Mouse (Mus musculus): ENCODE measurements around the gene Kcnab2. TPM values are rescaled to one million over a fixed set of nuclear protein-coding genes. Genes with fewer than 3 reads are reported as not detected.

Kcnab2 gene
- total and polyA plus RNA-seq, 3 experiments: 35.3 to 95.8 (median 58.3) TPM

GRCm38 (mm10) chr4:152441536-152441935 is 36.1 kb downstream of the Kcnab2 start:
- Histone ChIP-seq H3K9me3 (replicated peaks; ENCODE audit: low read length) (no peaks in the 10 kb centered on the region), H3K4me2 (ENCODE audit: insufficient read depth, low read depth, poor library complexity, severe bottlenecking) (no peak overlapping the region), H3K9ac (ENCODE audit: insufficient read depth, low read depth) (no peak overlapping the region), H3K27ac (ENCODE audit: insufficient read depth, low read depth) (no peak overlapping the region), H3K27me3 (replicated peaks) (no peaks in the 10 kb centered on the region), H3K79me2 (replicated peaks; ENCODE audit: control insufficient read depth, extremely low read depth, insufficient read depth, poor library complexity, severe bottlenecking) (peaks cover 9% of the 10 kb centered on the region; the same call in 1 of the 2 replicates), H3K4me3 (replicated peaks in 1 of 3; ENCODE audit: low read depth in 2 of 3, low read length in 2 of 3, poor library complexity in 1 of 3) (no peak overlapping the region), H3K4me1 (ENCODE audit: control insufficient read depth in 1 of 2, insufficient read depth in 2 of 2) (peaks cover 12 to 37% of the 10 kb centered on the region in 2 experiments), H3K36me3 (replicated peaks in 1 of 2; ENCODE audit: control insufficient read depth in 1 of 2, insufficient read depth in 1 of 2, low read length in 1 of 2) (peaks cover 38 to 84% of the 10 kb centered on the region in 2 experiments)
- in situ Hi-C loops (cut with MboI; ENCODE audit: low pct_ligation_motif_present, low pct_unique_long_range_greater_than_20kb, low sequenced_read_pairs): no loop called here
- dilution Hi-C loops (cut with MboI; ENCODE audit: extremely low pct_ligation_motif_present, extremely low pct_unique_long_range_greater_than_20kb, low sequenced_read_pairs): no loop called here
- no peak for TF ChIP-seq E2F4 (IDR thresholded peaks at IDR 0.05; ENCODE audit: insufficient replicate concordance, low read depth, low read length)
- TF ChIP-seq POLR2AphosphoS2 (IDR thresholded peaks at IDR 0.05; ENCODE audit: low read depth, low read length): no peak
- no peak for TF ChIP-seq POLR2A (IDR thresholded peaks at IDR 0.05; ENCODE audit: low read depth, low read length)
- TF ChIP-seq RCOR1 (conservative IDR thresholded peaks at IDR 0.05; ENCODE audit: low read depth, low read length): no peak
- no peak for TF ChIP-seq SMC3 (IDR thresholded peaks at IDR 0.05; ENCODE audit: low read depth, low read length)
- TF ChIP-seq ZKSCAN1 (IDR thresholded peaks at IDR 0.05; ENCODE audit: borderline replicate concordance, low read depth, low read length): no peak
- TF ChIP-seq ZC3H11A (IDR thresholded peaks at IDR 0.05; ENCODE audit: low read depth, low read length): no peak
- TF ChIP-seq MAZ (IDR thresholded peaks at IDR 0.05; ENCODE audit: low read depth, low read length): no peak
- DNase-seq (ENCODE audit: extremely low read depth): no peak

GRCm38 (mm10) chr4:152440882-152441281 is 36.8 kb downstream of the Kcnab2 start:
- TF ChIP-seq ZC3H11A (IDR thresholded peaks at IDR 0.05; ENCODE audit: low read depth, low read length): no peak
- peak in 1 of 2 experiments; percentile 21; a peak in 2 of 4 replicates for TF ChIP-seq CTCF (conservative IDR thresholded peaks at IDR 0.05 in 1 of 2, IDR thresholded peaks at IDR 0.05 in 1 of 2; ENCODE audit: low read depth in 2 of 2, low read length in 2 of 2)
- TF ChIP-seq MAX (IDR thresholded peaks at IDR 0.05; ENCODE audit: low read length): no peak
- TF ChIP-seq MAFK (IDR thresholded peaks at IDR 0.05; ENCODE audit: insufficient replicate concordance, low read length): no peak
- no peak overlapping the region for H3K27ac ChIP-seq (ENCODE audit: insufficient read depth, low read depth)
- H3K4me1 ChIP-seq (ENCODE audit: control insufficient read depth in 1 of 2, insufficient read depth in 2 of 2): peaks cover 11 to 39% of the 10 kb centered on the region in 2 experiments
- H3K79me2 ChIP-seq (replicated peaks; ENCODE audit: control insufficient read depth, extremely low read depth, insufficient read depth, poor library complexity, severe bottlenecking): peaks cover 9% of the 10 kb centered on the region; the same call in 1 of the 2 replicates
- no peak overlapping the region for H3K4me2 ChIP-seq (ENCODE audit: insufficient read depth, low read depth, poor library complexity, severe bottlenecking)
- in situ Hi-C loops (cut with MboI; ENCODE audit: low pct_ligation_motif_present, low pct_unique_long_range_greater_than_20kb, low sequenced_read_pairs) (no loop called here), dilution Hi-C loops (cut with MboI; ENCODE audit: extremely low pct_ligation_motif_present, extremely low pct_unique_long_range_greater_than_20kb, low sequenced_read_pairs) (no loop called here)
- no peak overlapping the region for H3K9ac ChIP-seq (ENCODE audit: insufficient read depth, low read depth)
- H3K9me3 ChIP-seq (replicated peaks; ENCODE audit: low read length): no peaks in the 10 kb centered on the region
- H3K27me3 ChIP-seq (replicated peaks): no peaks in the 10 kb centered on the region
- H3K36me3 ChIP-seq (replicated peaks in 1 of 2; ENCODE audit: control insufficient read depth in 1 of 2, insufficient read depth in 1 of 2, low read length in 1 of 2): peaks cover 38 to 90% of the 10 kb centered on the region in 2 experiments
- DNase-seq (ENCODE audit: extremely low read depth): no peak
- H3K4me3 ChIP-seq (replicated peaks in 1 of 3; ENCODE audit: low read depth in 2 of 3, low read length in 2 of 3, poor library complexity in 1 of 3): no peak overlapping the region

- Histone ChIP-seq H3K27ac (ENCODE audit: insufficient read depth, low read depth) (no peak overlapping the region), H3K9me3 (replicated peaks; ENCODE audit: low read length) (no peaks in the 10 kb centered on the region), H3K79me2 (replicated peaks; ENCODE audit: control insufficient read depth, extremely low read depth, insufficient read depth, poor library complexity, severe bottlenecking) (no peaks in the 10 kb centered on the region), H3K4me1 (ENCODE audit: control insufficient read depth in 1 of 2, insufficient read depth in 2 of 2) (peaks cover 0 to 22% of the 10 kb centered on the region in 2 experiments; a peak in 2 of 4 replicates), H3K36me3 (replicated peaks in 1 of 2; ENCODE audit: control insufficient read depth in 1 of 2, insufficient read depth in 1 of 2, low read length in 1 of 2) (peaks cover 52 to 97% of the 10 kb centered on the region in 2 experiments), H3K4me3 (replicated peaks in 1 of 3; ENCODE audit: low read depth in 2 of 3, low read length in 2 of 3, poor library complexity in 1 of 3) (no peak overlapping the region), H3K9ac (ENCODE audit: insufficient read depth, low read depth) (no peak overlapping the region), H3K4me2 (ENCODE audit: insufficient read depth, low read depth, poor library complexity, severe bottlenecking) (no peak overlapping the region), H3K27me3 (replicated peaks) (no peaks in the 10 kb centered on the region)
- dilution Hi-C loops (cut with MboI; ENCODE audit: extremely low pct_ligation_motif_present, extremely low pct_unique_long_range_greater_than_20kb, low sequenced_read_pairs) (no loop called here), in situ Hi-C loops (cut with MboI; ENCODE audit: low pct_ligation_motif_present, low pct_unique_long_range_greater_than_20kb, low sequenced_read_pairs) (loop anchor here (5.0 to 10.0 kb wide), 2 partner anchors 108 to 260 kb away; partner anchors contain the start of genes Acot7 and Rpl22)
- peak; percentile 67 for DNase-seq (ENCODE audit: extremely low read depth)
- TF ChIP-seq SMC3 (IDR thresholded peaks at IDR 0.05; ENCODE audit: low read depth, low read length) (peak; percentile 19; the same call in 1 of the 2 replicates), RAD21 (IDR thresholded peaks at IDR 0.05; ENCODE audit: low read depth, low read length) (peak; percentile 41), CTCF (conservative IDR thresholded peaks at IDR 0.05 in 1 of 2, IDR thresholded peaks at IDR 0.05 in 1 of 2; ENCODE audit: low read depth in 2 of 2, low read length in 2 of 2) (peak; percentile 69 to 75), MAX (IDR thresholded peaks at IDR 0.05; ENCODE audit: low read length) (no peak), ZKSCAN1 (IDR thresholded peaks at IDR 0.05; ENCODE audit: borderline replicate concordance, low read depth, low read length) (no peak), USF2 (conservative IDR thresholded peaks at IDR 0.05; ENCODE audit: low read depth, low read length) (no peak)
Observed at GRCm38 (mm10) chr4:152435255-152435654, 42.4 kb downstream of the Kcnab2 start.

Measured in CH12.LX (cell line).